Mouse (Mus musculus): Measurements from ENCODE around the gene Zfp787. TPM values are rescaled to one million over a fixed set of nuclear protein-coding genes. Genes with fewer than 3 reads are reported as not detected.
"Not testable (repeated sequence)": the region's sequence is repeated elsewhere in the genome, so short reads cannot be mapped to it uniquely, and the experiment has no call there.

Gene Zfp787
- total RNA-seq (2015) (11.9 and 17.0 TPM in 2 replicates), total RNA-seq (2017) (25.6 and 25.7 TPM in 2 replicates)

- ATAC-seq (ENCODE audit: poor library complexity, severe bottlenecking): peak; percentile 80
Observed at GRCm38 (mm10) chr7:6155901-6156411, at the start of gene Zfp787. TSS of gene Zfp787 (minus strand) at chr7:6155997.

GRCm38 (mm10) chr7:6204200-6204599 lies 48.4 kb upstream of the Zfp787 start:
- ATAC-seq (ENCODE audit: poor library complexity, severe bottlenecking): no peak

- ATAC-seq (ENCODE audit: poor library complexity, severe bottlenecking): no peak
Observed at GRCm38 (mm10) chr7:6196790-6197189, 41.0 kb upstream of the Zfp787 start, which contains the start of gene Galp. TSS of gene Galp (plus strand) at chr7:6197090.

GRCm38 (mm10) chr7:6195777-6196176 lies 40.0 kb upstream of the Zfp787 start:
- ATAC-seq (ENCODE audit: poor library complexity, severe bottlenecking): no peak

- peak; percentile 88 for ATAC-seq (ENCODE audit: poor library complexity, severe bottlenecking)
Observed at GRCm38 (mm10) chr7:6194129-6194528, 38.3 kb upstream of the Zfp787 start.

- ATAC-seq (ENCODE audit: poor library complexity, severe bottlenecking): peak; percentile 70
Observed at GRCm38 (mm10) chr7:6191376-6191775, 35.6 kb upstream of the Zfp787 start.

- no peak for ATAC-seq (ENCODE audit: poor library complexity, severe bottlenecking)
Observed at GRCm38 (mm10) chr7:6189542-6189941, 33.7 kb upstream of the Zfp787 start.

- ATAC-seq (ENCODE audit: poor library complexity, severe bottlenecking): no peak
Observed at GRCm38 (mm10) chr7:6186756-6187155, 31.0 kb upstream of the Zfp787 start.

- ATAC-seq (ENCODE audit: poor library complexity, severe bottlenecking): no peak
Observed at GRCm38 (mm10) chr7:6186176-6186575, 30.4 kb upstream of the Zfp787 start.

GRCm38 (mm10) chr7:6185391-6185790 lies 29.6 kb upstream of the Zfp787 start:
- ATAC-seq (ENCODE audit: poor library complexity, severe bottlenecking): no peak

- no peak for ATAC-seq (ENCODE audit: poor library complexity, severe bottlenecking)
Observed at GRCm38 (mm10) chr7:6184521-6184920, 28.7 kb upstream of the Zfp787 start.

- no peak for ATAC-seq (ENCODE audit: poor library complexity, severe bottlenecking)
Observed at GRCm38 (mm10) chr7:6183802-6184201, 28.0 kb upstream of the Zfp787 start.

GRCm38 (mm10) chr7:6182882-6183281 lies 27.1 kb upstream of the Zfp787 start:
- no peak for ATAC-seq (ENCODE audit: poor library complexity, severe bottlenecking)

GRCm38 (mm10) chr7:6179013-6179412 lies 23.2 kb upstream of the Zfp787 start:
- no peak for ATAC-seq (ENCODE audit: poor library complexity, severe bottlenecking)

- not testable (repeated sequence) for ATAC-seq (ENCODE audit: poor library complexity, severe bottlenecking)
Observed at GRCm38 (mm10) chr7:6174365-6174987, 18.7 kb upstream of the Zfp787 start.

GRCm38 (mm10) chr7:6173872-6174271 lies 18.1 kb upstream of the Zfp787 start:
- ATAC-seq (ENCODE audit: poor library complexity, severe bottlenecking): no peak

GRCm38 (mm10) chr7:6172674-6173244 lies 17.0 kb upstream of the Zfp787 start:
- ATAC-seq (ENCODE audit: poor library complexity, severe bottlenecking): no peak

- ATAC-seq (ENCODE audit: poor library complexity, severe bottlenecking): peak; percentile 81
Observed at GRCm38 (mm10) chr7:6172006-6172649, 16.3 kb upstream of the Zfp787 start, which contains the start of gene Zfp444. TSS of gene Zfp444 (plus strand) at chr7:6172226.

- peak; percentile 58 for ATAC-seq (ENCODE audit: poor library complexity, severe bottlenecking)
Observed at GRCm38 (mm10) chr7:6171444-6172005, 15.7 kb upstream of the Zfp787 start.

- ATAC-seq (ENCODE audit: poor library complexity, severe bottlenecking): no peak
Observed at GRCm38 (mm10) chr7:6170871-6171270, 15.1 kb upstream of the Zfp787 start.

GRCm38 (mm10) chr7:6170391-6170790 lies 14.6 kb upstream of the Zfp787 start:
- ATAC-seq (ENCODE audit: poor library complexity, severe bottlenecking): no peak
